Mouse (Mus musculus) kidney, postnatal 0 days (tissue): ENCODE measurements around the gene Zfp451. TPM values are rescaled to one million over a fixed set of nuclear protein-coding genes. Genes with fewer than 3 reads are reported as not detected.

Experiments used
- ATAC-seq: fragments of 200-750 bp; cut with Nextera tagmentation; replicated peaks from 2 replicates; pipeline ENCODE4 v1.8.0; 2017; ENCODE audit warnings: low read depth, moderate number of reproducible peaks, moderate TSS enrichment, moderate library complexity; ENCODE audit not compliant: low FRiP score
- DNase-seq: peaks from one replicate; pipeline ENCODE4 v3.0.0-alpha.2; 2016; ENCODE audit warnings: low spot score
- H3K27ac ChIP-seq: fragments of 300-500 bp; sonication (generic); 2 replicates; pipeline ENCODE4 v1.5.1; 2014; ENCODE audit warnings: mild to moderate bottlenecking
- H3K27me3 ChIP-seq: fragments of 300-500 bp; sonication (generic); 2 replicates; pipeline ENCODE4 v1.6.1; 2014; ENCODE audit warnings: low read length, mixed read lengths; ENCODE audit not compliant: insufficient read depth
- H3K36me3 ChIP-seq: fragments of 300-500 bp; sonication (generic); 2 replicates; pipeline ENCODE4 v1.6.1; 2014; ENCODE audit warnings: low read length, mixed read lengths; ENCODE audit not compliant: insufficient read depth
- H3K4me1 ChIP-seq: fragments of 300-500 bp; sonication (generic); replicated peaks from 2 replicates; pipeline ENCODE4 v1.6.1; 2014; ENCODE audit warnings: antibody characterized with exemption, low read length, mixed read lengths; ENCODE audit not compliant: insufficient read depth
- H3K4me2 ChIP-seq: fragments of 300-500 bp; sonication (generic); 2 replicates; pipeline ENCODE4 v1.6.1; 2014; ENCODE audit warnings: mild to moderate bottlenecking, low read length, moderate library complexity, mixed read lengths
- H3K4me3 ChIP-seq: fragments of 300-500 bp; sonication (generic); replicated peaks from 2 replicates; pipeline ENCODE4 v1.5.1; 2014; ENCODE audit warnings: low read depth, low read length
- H3K9ac ChIP-seq: fragments of 300-500 bp; sonication (generic); 2 replicates; pipeline ENCODE4 v1.6.1; 2014; ENCODE audit warnings: low read depth, low read length
- H3K9me3 ChIP-seq: fragments of 300-500 bp; sonication (generic); replicated peaks from 2 replicates; pipeline ENCODE4 v1.6.1; 2016; ENCODE audit warnings: low read length, inconsistent platforms, mixed read lengths
- CTCF ChIP-seq: IDR thresholded peaks from 2 replicates; pipeline ENCODE4 v1.5.1; 2016; ENCODE audit warnings: antibody characterized with exemption, low read depth, mild to moderate bottlenecking, moderate library complexity
- WGBS: fragments of 180-500 bp; shearing (Covaris S2); extraction: QIAGEN DNeasy Blood & Tissue Kit; methylation state at CpG from one replicate; pipeline ENCODE4 v1.1.7; 2014; 5-methylcytosine and 5-hydroxymethylcytosine counted together
- polyA plus RNA-seq: library from polyadenylated mRNA; unstranded; fragments of >200 nt; fragmentation: Nextera tagmentation; extraction: Ambion mirVana; gene quantifications from 2 replicates; pipeline ENCODE4 v1.2.1, GENCODE M21; 2015

The Zfp451 gene
- polyA plus RNA-seq, 1 experiment from 2014 or later = 15.5 TPM

- H3K36me3 ChIP-seq = peaks cover 5% of the 10 kb centered on the region; the same call in 1 of the 2 replicates
- H3K27me3 ChIP-seq = no peaks in the 10 kb centered on the region
- H3K4me3 ChIP-seq = peak overlapping the region; percentile 91
- 11% methylated on average over 11 of the region's 11 CpGs for WGBS
- peak overlapping the region; percentile 63 for H3K4me2 ChIP-seq
- no peak for DNase-seq
- H3K4me1 ChIP-seq = peaks cover 13% of the 10 kb centered on the region
- peak overlapping the region; percentile 93 for H3K27ac ChIP-seq
- H3K9ac ChIP-seq = peak overlapping the region; percentile 94
- 0 out of 2 replicates have a peak, but pooled peaks have one; percentile 2 for ATAC-seq
- TF ChIP-seq CTCF = no peak
- no peaks in the 10 kb centered on the region for H3K9me3 ChIP-seq
These were observed 914 bp downstream of the Zfp451 start for GRCm38 (mm10) chr1:33813495-33813867.

- WGBS = 97% methylated on average over 2 of the region's 2 CpGs
- Histone ChIP-seq H3K4me3 (no peak overlapping the region), H3K9me3 (no peaks in the 10 kb centered on the region), H3K27ac (no peak overlapping the region), H3K4me2 (no peak overlapping the region), H3K9ac (no peak overlapping the region), H3K27me3 (no peaks in the 10 kb centered on the region), H3K4me1 (no peaks in the 10 kb centered on the region), H3K36me3 (peaks cover 40% of the 10 kb centered on the region)
- DNase-seq (no peak), ATAC-seq (no peak)
- no peak for TF ChIP-seq CTCF
These were observed 11.1 kb downstream of the Zfp451 start for GRCm38 (mm10) chr1:33803323-33803722.

- Histone ChIP-seq H3K36me3 (peaks cover 33% of the 10 kb centered on the region), H3K9ac (no peak overlapping the region), H3K4me1 (no peaks in the 10 kb centered on the region), H3K4me2 (no peak overlapping the region), H3K4me3 (no peak overlapping the region), H3K27ac (no peak overlapping the region), H3K27me3 (no peaks in the 10 kb centered on the region), H3K9me3 (no peaks in the 10 kb centered on the region)
- 73% methylated on average over 3 of the region's 3 CpGs for WGBS
- DNase-seq (no peak), ATAC-seq (no peak)
- TF ChIP-seq CTCF = no peak
These were observed 14.8 kb downstream of the Zfp451 start for GRCm38 (mm10) chr1:33799620-33800019.

GRCm38 (mm10) chr1:33788493-33788892 is 25.9 kb downstream of the Zfp451 start:
- Histone ChIP-seq H3K9ac (no peak overlapping the region), H3K36me3 (0 out of 2 replicates have a peak, but pooled peaks cover 3% of the 10 kb centered on the region), H3K4me2 (no peak overlapping the region), H3K27me3 (no peaks in the 10 kb centered on the region), H3K4me3 (no peak overlapping the region), H3K27ac (no peak overlapping the region), H3K4me1 (no peaks in the 10 kb centered on the region), H3K9me3 (no peaks in the 10 kb centered on the region)
- DNase-seq = no peak
- WGBS = 42% methylated on average over 3 of the region's 3 CpGs
- TF ChIP-seq CTCF = no peak
- no peak for ATAC-seq

GRCm38 (mm10) chr1:33788072-33788471 is 26.3 kb downstream of the Zfp451 start:
- Histone ChIP-seq H3K4me1 (no peaks in the 10 kb centered on the region), H3K27me3 (no peaks in the 10 kb centered on the region), H3K27ac (no peak overlapping the region), H3K4me3 (no peak overlapping the region), H3K36me3 (0 out of 2 replicates have a peak, but pooled peaks cover 3% of the 10 kb centered on the region), H3K4me2 (no peak overlapping the region), H3K9me3 (no peaks in the 10 kb centered on the region), H3K9ac (no peak overlapping the region)
- no peak for DNase-seq
- WGBS = 76% methylated on average over 5 of the region's 5 CpGs
- no peak for ATAC-seq
- no peak for TF ChIP-seq CTCF

GRCm38 (mm10) chr1:33784561-33784960 is 29.8 kb downstream of the Zfp451 start:
- no peak for TF ChIP-seq CTCF
- ATAC-seq = no peak

GRCm38 (mm10) chr1:33776175-33776611 is 38.2 kb downstream of the Zfp451 start:
- WGBS = 85% methylated on average over 14 of the region's 14 CpGs
- ATAC-seq (no peak), DNase-seq (no peak)
- Histone ChIP-seq H3K27ac (no peak overlapping the region), H3K27me3 (no peaks in the 10 kb centered on the region), H3K4me3 (no peak overlapping the region), H3K4me1 (no peaks in the 10 kb centered on the region), H3K4me2 (no peak overlapping the region), H3K9me3 (no peaks in the 10 kb centered on the region), H3K36me3 (peaks cover 17% of the 10 kb centered on the region; the same call in 1 of the 2 replicates), H3K9ac (no peak overlapping the region)
- TF ChIP-seq CTCF = no peak

More at GRCm38 (mm10) chr1:33784561-33784960, 29.8 kb downstream of the Zfp451 start:
- Histone ChIP-seq H3K27ac (no peak overlapping the region), H3K4me3 (no peak overlapping the region), H3K9ac (no peak overlapping the region), H3K36me3 (0 out of 2 replicates have a peak, but pooled peaks cover 7% of the 10 kb centered on the region), H3K4me1 (no peaks in the 10 kb centered on the region), H3K9me3 (no peaks in the 10 kb centered on the region), H3K27me3 (no peaks in the 10 kb centered on the region), H3K4me2 (no peak overlapping the region)
- no peak for DNase-seq
- WGBS = 95% methylated on average over 5 of the region's 5 CpGs
